Comparison of ENCODE assay signal across 8 mouse cellular contexts in genomic region chr2:69822361-69823128, GRCm38 (mm10). TPM values are rescaled to one million over a fixed set of nuclear protein-coding genes. Genes with fewer than 3 reads are reported as not detected.
A peak's percentile ranks its signal among the peaks of the same experiment; 100 is the strongest.
DNase-seq lines count a peak whose midpoint lies in the region; ATAC-seq and TF ChIP-seq lines count a peak whose summit lies in the region.

No protein-coding gene starts in this region.

- peaks cover 13% of the 10 kb centered on the region; the same call in 1 of the 2 replicates for H3K36me3 ChIP-seq in embryonic facial prominence, embryonic 14.5 days (ENCODE audit: control insufficient read depth, insufficient read depth, low read length)
- no peaks in the 10 kb centered on the region; the same call in none of the 2 replicates for H3K36me3 ChIP-seq in heart, embryonic 11.5 days (ENCODE audit: control insufficient read depth, insufficient read depth, low read length)
- peaks cover 7% of the 10 kb centered on the region; the same call in 1 of the 2 replicates for H3K36me3 ChIP-seq in kidney, embryonic 16.5 days (ENCODE audit: insufficient read depth, low read length)
- H3K36me3 ChIP-seq in neural tube, embryonic 15.5 days = peaks cover 9% of the 10 kb centered on the region; the same call in 1 of the 2 replicates

- peak; percentile 5 for DNase-seq in CD4-positive helper T cell, adult 2 months (ENCODE audit: low read depth, low spot score)
- peak; percentile 52 to 62 for DNase-seq in adrenal gland, postnatal 36 days
- DNase-seq in embryonic facial prominence, embryonic 14.5 days (ENCODE audit: low spot score) = peak; percentile 80
- peak; percentile 34 for DNase-seq in lung, adult 2 months
- peak; percentile 45 for DNase-seq in thymus, postnatal 14 days

- no peaks in the 10 kb centered on the region for H3K9me3 ChIP-seq in embryonic facial prominence, embryonic 14.5 days (ENCODE audit: control insufficient read depth, low read length)
- no peaks in the 10 kb centered on the region for H3K9me3 ChIP-seq in heart, embryonic 11.5 days (replicated peaks; ENCODE audit: control insufficient read depth, low read length)
- H3K9me3 ChIP-seq in kidney, embryonic 16.5 days (ENCODE audit: low read length) = no peaks in the 10 kb centered on the region
- no peaks in the 10 kb centered on the region for H3K9me3 ChIP-seq in neural tube, embryonic 15.5 days (replicated peaks)

- peak overlapping the region; percentile 96 for H3K27ac ChIP-seq in embryonic facial prominence, embryonic 14.5 days (replicated peaks; ENCODE audit: low read depth, low read length)
- peak overlapping the region; percentile 96 for H3K27ac ChIP-seq in heart, embryonic 11.5 days (ENCODE audit: low read depth, low read length)
- peak overlapping the region; percentile 95 for H3K27ac ChIP-seq in kidney, embryonic 16.5 days (ENCODE audit: low read length)
- H3K27ac ChIP-seq in neural tube, embryonic 15.5 days (replicated peaks) = peak overlapping the region; percentile 96

- H3K4me2 ChIP-seq in embryonic facial prominence, embryonic 14.5 days (ENCODE audit: low read depth, low read length) = peak overlapping the region; percentile 72
- peak overlapping the region; percentile 76 for H3K4me2 ChIP-seq in heart, embryonic 11.5 days
- peak overlapping the region; percentile 84 for H3K4me2 ChIP-seq in kidney, embryonic 16.5 days (replicated peaks; ENCODE audit: low read depth, low read length)
- H3K4me2 ChIP-seq in neural tube, embryonic 15.5 days = peak overlapping the region; percentile 78

- H3K9ac ChIP-seq in embryonic facial prominence, embryonic 14.5 days (ENCODE audit: low read depth, low read length) = peak overlapping the region; percentile 95
- peak overlapping the region; percentile 85 for H3K9ac ChIP-seq in heart, embryonic 11.5 days (ENCODE audit: low read depth, low read length)
- peak overlapping the region; percentile 95 for H3K9ac ChIP-seq in kidney, embryonic 16.5 days (replicated peaks; ENCODE audit: low read length)
- peak overlapping the region; percentile 88 for H3K9ac ChIP-seq in neural tube, embryonic 15.5 days (replicated peaks)

- TF ChIP-seq CTCF in lung, adult 2 months (IDR thresholded peaks at IDR 0.05; ENCODE audit: insufficient read depth, low read length) = no peak

- peaks cover 9% of the 10 kb centered on the region for H3K4me1 ChIP-seq in embryonic facial prominence, embryonic 14.5 days (ENCODE audit: control insufficient read depth, insufficient read depth, low read length)
- H3K4me1 ChIP-seq in heart, embryonic 11.5 days (ENCODE audit: control insufficient read depth, insufficient read depth, low read length) = peaks cover 12% of the 10 kb centered on the region
- peaks cover 22% of the 10 kb centered on the region; the same call in 1 of the 2 replicates for H3K4me1 ChIP-seq in kidney, embryonic 16.5 days (ENCODE audit: insufficient read depth, low read length)
- H3K4me1 ChIP-seq in lung, adult 2 months (ENCODE audit: control insufficient read depth, insufficient read depth, low read length) = no peaks in the 10 kb centered on the region
- H3K4me1 ChIP-seq in neural tube, embryonic 15.5 days = peaks cover 41% of the 10 kb centered on the region

- H3K27me3 ChIP-seq in embryonic facial prominence, embryonic 14.5 days (replicated peaks; ENCODE audit: control insufficient read depth, insufficient read depth, low read length) = no peaks in the 10 kb centered on the region
- no peaks in the 10 kb centered on the region for H3K27me3 ChIP-seq in heart, embryonic 11.5 days (ENCODE audit: control insufficient read depth, insufficient read depth, low read length)
- H3K27me3 ChIP-seq in kidney, embryonic 16.5 days (ENCODE audit: insufficient read depth, low read length) = no peaks in the 10 kb centered on the region
- H3K27me3 ChIP-seq in neural tube, embryonic 15.5 days (replicated peaks) = no peaks in the 10 kb centered on the region

- no peak for TF ChIP-seq POLR2A in lung, adult 2 months (IDR thresholded peaks at IDR 0.05; ENCODE audit: borderline replicate concordance, extremely low read depth, low read depth, low read length)

- peak overlapping the region; percentile 89 for H3K4me3 ChIP-seq in embryonic facial prominence, embryonic 14.5 days (ENCODE audit: low read depth, low read length)
- H3K4me3 ChIP-seq in heart, embryonic 11.5 days (ENCODE audit: low read depth, low read length) = peak overlapping the region; percentile 83
- peak overlapping the region; percentile 84 for H3K4me3 ChIP-seq in kidney, embryonic 16.5 days (ENCODE audit: low read length)
- H3K4me3 ChIP-seq in lung, adult 2 months (replicated peaks; ENCODE audit: extremely low read depth, low read depth, low read length) = peak overlapping the region; percentile 75
- H3K4me3 ChIP-seq in neural tube, embryonic 15.5 days (replicated peaks) = peak overlapping the region; percentile 82

- ATAC-seq in embryonic facial prominence, embryonic 14.5 days (ENCODE audit: low read depth) = peak; percentile 76
- peak; percentile 81 for ATAC-seq in heart, embryonic 11.5 days (replicated peaks; ENCODE audit: insufficient number of reproducible peaks, low FRiP score, low TSS enrichment)
- peak; percentile 83 for ATAC-seq in kidney, embryonic 16.5 days (ENCODE audit: low FRiP score, low TSS enrichment)
- ATAC-seq in neural tube, embryonic 15.5 days (ENCODE audit: low FRiP score) = peak; percentile 73

- 0% methylated on average over 22 of the region's 80 CpGs for WGBS in embryonic facial prominence, embryonic 14.5 days
- under 1% methylated on average over 67 of the region's 80 CpGs for WGBS in heart, embryonic 11.5 days (ENCODE audit: insufficient replicate concordance)
- under 1% methylated on average over 61 of the region's 80 CpGs for WGBS in kidney, embryonic 16.5 days
- under 1% methylated on average over 77 of the region's 80 CpGs for WGBS in lung, adult 2 months
- under 1% methylated on average over 75 of the region's 80 CpGs for WGBS in neural tube, embryonic 15.5 days

RNA-seq across cellular contexts. Expression of gene Klhl23, which starts 0.8 kb away (rescaled TPM):
- 10 to 100 TPM in 1 of 2 experiments, 1 to 10 TPM in 1; 9.1 to 12.5 TPM for total RNA-seq in adrenal gland, postnatal 36 days (2021)
- 20.8 and 22.3 TPM in 2 replicates for polyA plus RNA-seq in embryonic facial prominence, embryonic 14.5 days (2014; fragmentation: Nextera tagmentation; extraction: Ambion mirVana)
- 53.7 and 62.6 TPM in 2 replicates for polyA plus RNA-seq in heart, embryonic 11.5 days (2014; fragmentation: Nextera tagmentation; extraction: Ambion mirVana)
- polyA plus RNA-seq in kidney, embryonic 16.5 days (2015; fragmentation: Nextera tagmentation; extraction: Ambion mirVana) = 29.9 and 31.5 TPM in 2 replicates
- 3.0 and 5.8 TPM in 2 replicates for polyA plus RNA-seq in lung, adult 2 months (2012; rRNA removed)
- 88.3 and 96.9 TPM in 2 replicates for polyA plus RNA-seq in neural tube, embryonic 15.5 days (2015; fragmentation: Nextera tagmentation; extraction: Ambion mirVana)

RNA-seq across cellular contexts. Expression of gene Phospho2, which starts 33.1 kb away (rescaled TPM):
- 10 to 100 TPM; 22.9 to 26.0 TPM for total RNA-seq in adrenal gland, postnatal 36 days (2021)
- 24.9 and 27.0 TPM in 2 replicates for polyA plus RNA-seq in embryonic facial prominence, embryonic 14.5 days (2014; fragmentation: Nextera tagmentation; extraction: Ambion mirVana)
- 23.4 and 23.7 TPM in 2 replicates for polyA plus RNA-seq in heart, embryonic 11.5 days (2014; fragmentation: Nextera tagmentation; extraction: Ambion mirVana)
- 24.5 and 24.9 TPM in 2 replicates for polyA plus RNA-seq in kidney, embryonic 16.5 days (2015; fragmentation: Nextera tagmentation; extraction: Ambion mirVana)
- polyA plus RNA-seq in lung, adult 2 months (2012; rRNA removed) = 42.1 and 57.2 TPM in 2 replicates
- polyA plus RNA-seq in neural tube, embryonic 15.5 days (2015; fragmentation: Nextera tagmentation; extraction: Ambion mirVana) = 35.0 and 36.3 TPM in 2 replicates

RNA-seq across cellular contexts. Expression of gene Ccdc173, which starts 33.2 kb away (rescaled TPM):
- 1 to 10 TPM; 1.3 to 2.0 TPM for total RNA-seq in adrenal gland, postnatal 36 days (2021)
- polyA plus RNA-seq in embryonic facial prominence, embryonic 14.5 days (2014; fragmentation: Nextera tagmentation; extraction: Ambion mirVana) = 1.9 and 2.2 TPM in 2 replicates
- 1.0 and 2.0 TPM in 2 replicates for polyA plus RNA-seq in heart, embryonic 11.5 days (2014; fragmentation: Nextera tagmentation; extraction: Ambion mirVana)
- polyA plus RNA-seq in kidney, embryonic 16.5 days (2015; fragmentation: Nextera tagmentation; extraction: Ambion mirVana) = 1.4 and 3.3 TPM in 2 replicates
- polyA plus RNA-seq in lung, adult 2 months (2012; rRNA removed) = 0.37 and 0.54 TPM in 2 replicates
- 1.9 and 2.2 TPM in 2 replicates for polyA plus RNA-seq in neural tube, embryonic 15.5 days (2015; fragmentation: Nextera tagmentation; extraction: Ambion mirVana)

RNA-seq across cellular contexts. Expression of gene Ssb, which starts 38.8 kb away (rescaled TPM):
- 100 to 1,000 TPM; 175 to 188 TPM for total RNA-seq in adrenal gland, postnatal 36 days (2021)
- 293 and 303 TPM in 2 replicates for polyA plus RNA-seq in embryonic facial prominence, embryonic 14.5 days (2014; fragmentation: Nextera tagmentation; extraction: Ambion mirVana)
- 229 and 233 TPM in 2 replicates for polyA plus RNA-seq in heart, embryonic 11.5 days (2014; fragmentation: Nextera tagmentation; extraction: Ambion mirVana)
- 296 and 313 TPM in 2 replicates for polyA plus RNA-seq in kidney, embryonic 16.5 days (2015; fragmentation: Nextera tagmentation; extraction: Ambion mirVana)
- 1.7 and 4.2 TPM in 2 replicates for polyA plus RNA-seq in lung, adult 2 months (2012; rRNA removed)
- 263 and 279 TPM in 2 replicates for polyA plus RNA-seq in neural tube, embryonic 15.5 days (2015; fragmentation: Nextera tagmentation; extraction: Ambion mirVana)

Comparison
In these comparisons a context has a peak if more than half of its experiments do, and no peak if none do; other contexts are left out.
1. Peak in every context shown above with its lines: DNase-seq, ATAC-seq, H3K4me3 ChIP-seq and H3K27ac ChIP-seq.
2. DNase-seq: peak in every context shown above with its lines; median percentile 80 in embryonic facial prominence, embryonic 14.5 days; 57 in adrenal gland, postnatal 36 days; 45 in thymus, postnatal 14 days; 34 in lung, adult 2 months; 5 in CD4-positive helper T cell, adult 2 months.